Mouse (Mus musculus): Measurements from ENCODE around the gene Pdgfa. TPM values are rescaled to one million over a fixed set of nuclear protein-coding genes. Genes with fewer than 3 reads are reported as not detected.

Gene Pdgfa
- polyA plus RNA-seq, 1 experiment from 2014 or later = 14.5 TPM

DNA sequence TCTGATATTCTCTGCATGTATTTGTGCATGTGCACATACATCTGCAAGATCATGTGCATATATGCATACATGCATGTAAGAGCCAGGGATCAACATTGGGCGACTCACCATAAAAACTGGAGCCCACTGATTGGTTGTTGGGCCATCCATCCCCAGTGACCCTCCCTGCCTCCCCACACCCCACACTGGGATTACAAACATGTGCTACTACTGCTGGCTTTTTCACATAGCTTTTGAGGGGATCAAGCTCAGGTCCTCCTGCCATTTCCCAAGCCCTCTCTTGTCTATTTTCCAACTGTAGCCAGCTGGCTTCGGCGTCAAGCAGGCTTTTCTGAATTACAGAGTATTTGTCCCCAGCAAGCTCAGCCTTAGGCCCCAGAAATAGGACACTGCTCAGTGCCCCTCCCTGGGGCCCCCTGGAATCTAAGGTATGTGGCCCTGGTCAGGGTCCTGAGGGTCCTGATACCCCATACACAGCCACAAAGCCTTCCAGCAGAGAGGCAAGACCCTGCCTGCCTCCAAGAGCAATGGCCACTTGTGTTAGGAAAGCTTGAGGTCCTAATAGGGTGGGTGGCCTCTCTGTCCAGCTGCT is 58.5 kb downstream of the Pdgfa start:
- H3K4me1 ChIP-seq (ENCODE audit: control insufficient read depth, insufficient read depth, low read length) = no peaks in the 10 kb centered on the region
- no peak overlapping the region for H3K4me3 ChIP-seq (ENCODE audit: low read depth, low read length)
- ATAC-seq = no peak
- 83% methylated on average over 3 of the region's 3 CpGs for WGBS
- no peak overlapping the region for H3K4me2 ChIP-seq (ENCODE audit: low read length)
- H3K9me3 ChIP-seq (replicated peaks; ENCODE audit: control insufficient read depth, low read length) = no peaks in the 10 kb centered on the region
- no peaks in the 10 kb centered on the region for H3K27me3 ChIP-seq (replicated peaks; ENCODE audit: control insufficient read depth, insufficient read depth, low read length)
- no peak overlapping the region for H3K27ac ChIP-seq (ENCODE audit: low read depth, low read length)
- no peaks in the 10 kb centered on the region for H3K36me3 ChIP-seq (ENCODE audit: control insufficient read depth, insufficient read depth, low read length)
- H3K9ac ChIP-seq (ENCODE audit: low read length) = no peak overlapping the region
- no peak for DNase-seq (ENCODE audit: low spot score)

DNA sequence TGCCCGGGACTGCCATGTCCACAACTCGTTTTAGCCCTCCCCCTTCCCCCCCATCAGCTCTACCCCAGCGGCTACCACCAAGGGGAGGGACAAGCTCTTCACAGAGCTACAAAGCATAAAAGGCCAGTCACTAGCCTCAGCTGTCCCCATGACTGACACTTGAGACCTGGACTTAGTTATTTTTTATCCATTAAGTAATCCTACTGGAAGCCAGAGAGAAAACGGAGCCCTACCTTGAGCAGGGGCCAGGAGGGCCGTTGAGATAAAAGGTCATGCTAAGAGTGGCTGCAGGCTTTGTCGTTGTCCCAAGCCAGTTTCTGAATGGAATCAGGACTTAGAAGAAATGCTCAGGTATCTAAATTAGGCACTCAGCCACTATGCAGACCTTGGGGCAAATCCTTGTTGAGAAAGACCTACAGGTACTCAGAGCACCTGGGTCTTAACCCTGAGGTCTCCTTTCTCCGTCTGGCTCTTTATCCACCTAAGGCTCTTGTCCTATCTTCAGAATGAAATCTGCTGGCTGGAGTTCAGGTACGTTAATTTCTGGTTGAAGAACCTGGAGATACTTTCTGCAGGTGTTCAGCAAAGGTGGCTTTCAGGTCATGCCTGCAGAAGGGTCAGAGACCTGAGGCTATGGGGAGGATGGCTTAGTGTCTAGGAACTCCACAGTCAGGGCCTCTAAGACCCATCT is 60.6 kb downstream of the Pdgfa start:
- no peaks in the 10 kb centered on the region for H3K9me3 ChIP-seq (replicated peaks; ENCODE audit: control insufficient read depth, low read length)
- peaks cover 11% of the 10 kb centered on the region for H3K4me1 ChIP-seq (ENCODE audit: control insufficient read depth, insufficient read depth, low read length)
- H3K27ac ChIP-seq (ENCODE audit: low read depth, low read length) = no peak overlapping the region
- ATAC-seq (no peak), DNase-seq (ENCODE audit: low spot score) (no peak)
- no peaks in the 10 kb centered on the region for H3K36me3 ChIP-seq (ENCODE audit: control insufficient read depth, insufficient read depth, low read length)
- H3K27me3 ChIP-seq (replicated peaks; ENCODE audit: control insufficient read depth, insufficient read depth, low read length) = no peaks in the 10 kb centered on the region
- H3K9ac ChIP-seq (ENCODE audit: low read length) = no peak overlapping the region
- 82% methylated on average over 8 of the region's 8 CpGs for WGBS
- no peak overlapping the region for H3K4me2 ChIP-seq (ENCODE audit: low read length)
- no peak overlapping the region for H3K4me3 ChIP-seq (ENCODE audit: low read depth, low read length)

- Histone ChIP-seq H3K27me3 (replicated peaks; ENCODE audit: control insufficient read depth, insufficient read depth, low read length) (no peaks in the 10 kb centered on the region), H3K36me3 (ENCODE audit: control insufficient read depth, insufficient read depth, low read length) (no peaks in the 10 kb centered on the region), H3K9ac (ENCODE audit: low read length) (no peak overlapping the region), H3K27ac (ENCODE audit: low read depth, low read length) (no peak overlapping the region), H3K4me1 (ENCODE audit: control insufficient read depth, insufficient read depth, low read length) (peaks cover 14% of the 10 kb centered on the region), H3K9me3 (replicated peaks; ENCODE audit: control insufficient read depth, low read length) (no peaks in the 10 kb centered on the region), H3K4me3 (ENCODE audit: low read depth, low read length) (no peak overlapping the region), H3K4me2 (ENCODE audit: low read length) (no peak overlapping the region)
- ATAC-seq (no peak), DNase-seq (ENCODE audit: low spot score) (no peak)
- 45% methylated on average over 6 of the region's 6 CpGs for WGBS
Measured at GRCm38 (mm10) chr5:138934540-138934939, 62.6 kb downstream of the Pdgfa start.

DNA sequence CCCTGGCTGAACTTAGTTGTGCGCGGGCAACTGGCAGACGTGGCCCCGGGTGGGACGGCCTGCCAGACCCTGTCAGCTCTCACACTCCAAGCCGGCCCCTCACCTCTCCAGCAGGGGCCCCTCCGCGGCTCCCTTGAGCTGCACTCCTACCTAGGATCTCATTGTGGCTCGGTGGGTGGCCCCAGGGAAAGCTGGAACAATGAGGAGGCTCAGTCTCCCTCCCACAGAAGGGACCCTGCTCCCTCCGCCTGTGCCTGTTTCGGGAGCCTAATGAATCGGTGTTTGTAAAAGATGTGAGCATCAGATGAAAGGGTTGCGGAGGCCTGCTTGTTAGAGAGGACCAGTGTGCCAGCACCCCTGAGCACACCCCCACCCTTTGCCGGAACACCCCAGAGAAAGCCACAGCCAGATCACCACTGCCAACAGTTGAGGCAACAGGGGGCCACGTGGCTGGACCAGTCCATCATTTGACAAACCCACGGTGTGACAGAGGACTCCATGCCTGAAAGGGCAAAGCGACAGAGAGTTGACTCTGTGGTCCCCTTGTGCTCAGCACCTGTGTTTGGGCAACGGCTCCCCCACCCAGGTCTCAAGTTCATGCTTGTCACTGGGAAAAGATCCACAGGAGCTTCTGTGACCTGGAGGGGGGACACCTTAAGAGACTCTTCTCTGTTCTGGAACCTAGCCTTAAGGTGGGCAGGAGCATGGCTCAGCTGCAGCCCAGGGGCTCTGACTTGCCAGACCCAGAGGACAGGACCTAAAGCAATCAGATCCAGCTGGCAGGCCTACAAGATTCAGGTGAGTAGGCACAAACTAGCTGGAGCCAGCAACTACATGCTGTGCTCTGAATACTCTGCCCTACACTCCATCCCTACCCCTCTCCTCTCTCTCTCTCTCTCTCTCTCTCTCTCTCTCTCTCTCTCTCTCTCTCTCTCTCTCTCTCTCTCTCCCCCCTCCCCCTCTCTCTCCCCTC is 64.4 kb downstream of the Pdgfa start:
- H3K9ac ChIP-seq (ENCODE audit: low read length) = no peak overlapping the region
- ATAC-seq (peak; percentile 48), DNase-seq (ENCODE audit: low spot score) (no peak)
- H3K36me3 ChIP-seq (ENCODE audit: control insufficient read depth, insufficient read depth, low read length) = no peaks in the 10 kb centered on the region
- no peak overlapping the region for H3K4me3 ChIP-seq (ENCODE audit: low read depth, low read length)
- H3K9me3 ChIP-seq (replicated peaks; ENCODE audit: control insufficient read depth, low read length) = no peaks in the 10 kb centered on the region
- 6% methylated on average over 18 of the region's 18 CpGs for WGBS
- H3K4me2 ChIP-seq (ENCODE audit: low read length) = peak overlapping the region; percentile 12
- no peaks in the 10 kb centered on the region for H3K27me3 ChIP-seq (replicated peaks; ENCODE audit: control insufficient read depth, insufficient read depth, low read length)
- H3K4me1 ChIP-seq (ENCODE audit: control insufficient read depth, insufficient read depth, low read length) = peaks cover 14% of the 10 kb centered on the region
- no peak overlapping the region for H3K27ac ChIP-seq (ENCODE audit: low read depth, low read length)

- Histone ChIP-seq H3K27me3 (replicated peaks; ENCODE audit: control insufficient read depth, insufficient read depth, low read length) (no peaks in the 10 kb centered on the region), H3K27ac (ENCODE audit: low read depth, low read length) (no peak overlapping the region), H3K4me3 (ENCODE audit: low read depth, low read length) (no peak overlapping the region), H3K36me3 (ENCODE audit: control insufficient read depth, insufficient read depth, low read length) (no peaks in the 10 kb centered on the region), H3K9me3 (replicated peaks; ENCODE audit: control insufficient read depth, low read length) (no peaks in the 10 kb centered on the region), H3K4me1 (ENCODE audit: control insufficient read depth, insufficient read depth, low read length) (peaks cover 14% of the 10 kb centered on the region), H3K4me2 (ENCODE audit: low read length) (no peak overlapping the region), H3K9ac (ENCODE audit: low read length) (0 out of 2 replicates have a peak overlapping the region, but pooled peaks have one; percentile 14)
- no peak for DNase-seq (ENCODE audit: low spot score)
- WGBS = 2% methylated on average over 13 of the region's 13 CpGs
- ATAC-seq = no peak
Measured at GRCm38 (mm10) chr5:138931836-138932235, 65.3 kb downstream of the Pdgfa start.

- H3K4me2 ChIP-seq (ENCODE audit: low read length) = no peak overlapping the region
- H3K4me3 ChIP-seq (ENCODE audit: low read depth, low read length) = no peak overlapping the region
- H3K36me3 ChIP-seq (ENCODE audit: control insufficient read depth, insufficient read depth, low read length) = no peaks in the 10 kb centered on the region
- no peak overlapping the region for H3K9ac ChIP-seq (ENCODE audit: low read length)
- H3K4me1 ChIP-seq (ENCODE audit: control insufficient read depth, insufficient read depth, low read length) = peaks cover 14% of the 10 kb centered on the region
- WGBS = 60% methylated on average over 10 of the region's 10 CpGs
- ATAC-seq = no peak
- H3K27ac ChIP-seq (ENCODE audit: low read depth, low read length) = no peak overlapping the region
- H3K27me3 ChIP-seq (replicated peaks; ENCODE audit: control insufficient read depth, insufficient read depth, low read length) = no peaks in the 10 kb centered on the region
- no peaks in the 10 kb centered on the region for H3K9me3 ChIP-seq (replicated peaks; ENCODE audit: control insufficient read depth, low read length)
- DNase-seq (ENCODE audit: low spot score) = no peak
Measured at GRCm38 (mm10) chr5:138929879-138930507, 67.2 kb downstream of the Pdgfa start.

Other genes starting within 250 kb of the Pdgfa start
- 35.7 and 46.9 TPM in 2 replicates for gene Fam20c, start 242.9 kb downstream of the Pdgfa start, polyA plus RNA-seq (2014; fragmentation: Nextera tagmentation; extraction: Ambion mirVana)
- gene Gm5294, start 177.3 kb downstream of the Pdgfa start, polyA plus RNA-seq (2014; fragmentation: Nextera tagmentation; extraction: Ambion mirVana) = not detected in 2 replicates
- 93.8 and 128 TPM in 2 replicates for gene Prkar1b, start 152.6 kb upstream of the Pdgfa start, polyA plus RNA-seq (2014; fragmentation: Nextera tagmentation; extraction: Ambion mirVana)
- 2.5 and 2.6 TPM in 2 replicates for gene Dnaaf5, start 152.9 kb upstream of the Pdgfa start, polyA plus RNA-seq (2014; fragmentation: Nextera tagmentation; extraction: Ambion mirVana)
- gene Sun1, start 203.3 kb upstream of the Pdgfa start, polyA plus RNA-seq (2014; fragmentation: Nextera tagmentation; extraction: Ambion mirVana) = 44.4 and 49.0 TPM in 2 replicates

All from forebrain, embryonic 14.5 days (tissue).